Mouse (Mus musculus) kidney, postnatal 25 days (tissue): ENCODE data around the gene Mmaa.

Source experiments
- DNase-seq, 2 experiments: peaks; one replicate each; pipeline ENCODE4 v3.0.0; 2021; ENCODE audit warnings: mixed read lengths in 2 of 2

The Mmaa gene

DNA sequence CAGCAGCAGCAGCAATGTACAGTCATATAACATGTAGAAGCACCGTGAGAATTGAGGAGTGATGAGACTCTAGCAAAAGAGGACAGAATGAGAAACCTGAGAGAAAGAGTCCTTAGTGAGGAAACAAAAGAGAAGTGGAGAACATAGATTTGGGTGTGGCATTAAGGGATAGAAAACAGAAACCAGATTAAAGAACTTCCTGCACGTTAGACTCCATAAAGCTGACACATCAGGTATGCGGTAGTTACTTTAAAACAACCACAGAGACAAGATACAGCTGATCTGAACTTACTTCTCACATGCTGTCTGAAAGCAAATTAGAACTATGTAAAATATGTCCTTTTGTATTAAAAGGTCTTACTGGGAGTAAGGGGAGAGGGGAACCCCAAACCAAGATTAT is 8.3 kb downstream of the Mmaa start:
- no peak for DNase-seq

DNA sequence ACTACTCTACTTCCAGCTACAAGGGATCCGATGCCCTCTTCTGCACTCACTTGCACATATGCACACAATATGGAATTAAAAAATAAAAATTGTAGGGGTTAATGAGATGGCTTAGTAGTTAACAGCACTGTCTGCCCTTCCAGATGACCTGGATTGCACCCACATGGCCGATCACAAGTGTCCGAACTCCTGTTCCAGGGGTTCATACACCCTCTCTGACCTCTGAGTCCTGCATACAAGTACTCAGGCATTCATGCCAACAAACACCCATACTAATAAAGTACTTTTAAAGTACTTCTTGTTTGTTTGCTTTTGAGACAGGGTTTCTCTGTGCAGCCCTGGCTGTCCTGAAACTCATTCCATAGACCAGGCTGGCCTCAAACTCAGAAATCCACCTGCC is 10.1 kb downstream of the Mmaa start:
- no peak for DNase-seq

DNA sequence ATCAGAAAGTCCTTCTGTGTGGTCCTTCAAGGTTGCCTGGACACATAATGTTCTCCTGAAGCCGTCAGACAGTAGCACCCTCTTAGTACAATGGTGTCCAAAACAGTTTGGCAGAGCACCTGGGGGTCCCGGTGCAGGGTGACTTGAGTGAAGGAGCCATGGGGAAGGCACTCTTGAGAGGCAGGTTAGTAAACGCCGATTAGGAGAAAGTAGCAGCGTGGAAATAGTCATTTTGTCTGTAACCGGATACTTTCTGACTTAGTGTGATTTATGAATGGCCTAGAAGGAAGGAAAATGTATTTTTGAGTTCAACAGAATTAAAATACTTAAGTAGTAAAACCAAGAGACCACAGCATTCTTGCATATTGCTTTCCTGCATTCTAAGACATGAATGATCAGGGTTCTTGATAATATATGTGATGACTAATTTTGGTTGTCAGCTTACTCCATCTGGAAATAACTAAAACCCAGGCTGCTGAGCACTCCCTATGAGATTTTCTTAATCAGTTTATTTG is 13.3 kb downstream of the Mmaa start:
- no peak for DNase-seq

DNA sequence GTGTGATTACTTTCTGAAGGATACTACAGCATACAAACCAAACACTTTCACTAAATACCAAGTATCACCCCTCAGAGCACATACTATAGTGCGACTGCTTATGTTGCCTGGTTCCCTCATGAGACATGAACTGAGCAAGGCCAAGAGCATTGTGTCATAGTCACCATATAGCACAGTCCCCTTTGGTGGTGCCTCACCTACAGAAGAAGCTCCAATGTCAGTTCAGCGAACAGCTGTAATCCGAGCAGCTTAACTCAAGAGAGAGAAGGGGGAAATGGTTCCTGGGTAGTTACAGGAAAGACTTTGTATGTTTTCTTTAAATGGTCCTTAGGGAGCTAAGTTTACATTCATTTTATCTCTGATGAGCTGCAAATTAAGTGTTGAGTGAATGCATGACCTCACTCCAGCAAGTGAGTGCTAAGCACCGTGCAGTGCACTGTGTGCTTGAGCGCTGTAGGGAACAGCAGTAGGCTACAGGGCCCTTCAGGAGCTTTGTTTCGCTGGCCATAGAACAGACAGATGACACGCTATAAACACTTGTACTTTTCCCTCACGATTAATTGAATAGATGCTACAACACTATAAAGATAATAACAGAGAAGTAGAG is 17.4 kb downstream of the Mmaa start:
- no peak for DNase-seq

DNA sequence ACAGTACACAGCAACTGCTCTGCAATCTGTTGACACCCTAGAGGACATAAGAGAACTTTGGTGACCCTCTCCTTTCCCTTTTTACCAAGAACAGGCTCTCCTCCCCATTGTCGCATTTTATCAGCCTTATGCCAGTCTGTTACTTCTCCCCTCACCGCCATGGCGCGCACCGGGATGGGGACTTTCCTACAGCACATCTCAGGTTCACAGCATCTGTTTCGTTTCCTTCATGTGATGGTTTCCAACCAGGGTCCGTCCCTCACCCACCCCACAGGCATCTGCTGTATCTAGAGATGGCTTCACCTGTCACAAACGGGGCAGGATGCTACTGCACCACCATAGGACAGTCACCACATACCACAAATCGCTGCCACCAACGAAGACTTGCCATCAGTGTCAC is 19.8 kb downstream of the Mmaa start:
- DNase-seq = no peak

DNA sequence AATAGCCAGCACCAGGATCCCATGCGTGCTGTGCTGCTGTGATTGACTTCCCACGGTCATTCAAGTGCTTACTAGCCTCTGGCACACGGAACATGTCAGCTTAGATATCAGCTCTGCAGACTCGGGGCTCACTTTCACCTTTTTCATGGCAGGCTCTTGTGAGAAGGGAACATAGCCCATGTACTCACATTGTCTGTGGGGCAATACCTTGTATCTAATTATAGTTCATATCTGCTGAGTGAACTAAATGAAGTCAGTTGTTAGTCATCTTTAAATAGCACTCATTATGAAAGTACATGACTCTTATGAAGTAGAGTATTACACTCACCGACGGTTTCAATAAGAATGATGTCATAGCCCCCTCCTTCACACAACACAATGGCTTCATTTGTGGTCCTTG is 21.0 kb downstream of the Mmaa start:
- no peak for DNase-seq

DNA sequence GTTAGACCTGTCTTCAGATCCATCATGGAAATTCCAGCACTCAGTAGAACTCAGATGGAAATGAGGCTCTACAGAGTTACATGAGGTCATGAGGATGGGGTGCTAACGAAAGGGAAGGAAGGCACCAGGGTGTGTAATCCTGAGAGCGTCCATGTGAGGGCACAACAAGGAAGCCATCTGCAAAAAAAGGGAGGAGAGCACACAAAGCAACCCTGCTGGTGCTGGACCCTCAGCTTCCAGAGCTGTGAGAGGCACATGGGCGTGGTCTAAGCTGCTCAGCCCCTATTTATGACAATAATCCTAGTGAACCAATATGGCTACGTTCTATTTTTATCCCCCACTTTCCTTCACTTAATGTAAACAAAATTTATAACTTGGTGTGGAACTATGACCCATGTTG is 22.1 kb downstream of the Mmaa start:
- DNase-seq = no peak

DNA sequence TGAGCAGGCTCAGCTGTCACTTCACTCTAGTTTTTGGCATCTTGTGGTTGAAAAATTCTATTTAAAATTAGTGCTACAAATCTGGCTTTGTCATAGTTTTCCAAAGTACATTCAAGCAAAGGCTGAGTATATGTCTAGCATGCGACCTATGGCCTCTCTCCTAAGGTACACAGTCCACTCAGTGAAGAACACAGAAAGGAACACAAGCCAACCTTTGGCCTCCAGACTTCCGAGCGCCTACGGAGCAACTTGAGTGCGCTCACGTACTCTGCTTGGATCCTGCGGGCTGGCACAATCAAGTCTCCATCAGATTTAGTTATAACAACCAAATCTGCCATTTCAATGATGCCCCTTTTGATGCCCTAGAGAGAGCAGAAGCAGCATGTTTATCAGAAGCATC is 25.8 kb downstream of the Mmaa start:
- DNase-seq = peak in 1 of 2 experiments; percentile 4

DNA sequence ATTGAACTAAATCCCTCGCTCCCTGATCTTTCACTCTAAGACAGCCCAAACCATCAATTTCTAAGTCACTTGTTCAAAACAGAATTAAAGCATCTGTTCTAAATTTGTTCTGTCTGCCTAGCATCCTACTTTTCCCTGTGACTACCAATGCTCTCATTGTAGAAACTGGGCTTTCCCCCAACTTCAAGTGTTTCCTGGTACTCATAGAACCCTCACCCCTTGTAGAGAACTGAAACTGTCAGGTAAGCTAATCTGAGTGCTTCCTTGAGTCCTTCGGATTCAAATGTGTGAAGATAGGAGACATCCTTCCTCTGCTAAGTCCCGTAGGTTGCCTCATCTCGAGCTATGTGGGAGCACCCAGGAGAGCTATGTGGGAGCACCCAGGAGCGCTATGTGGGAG is 32.8 kb downstream of the Mmaa start:
- DNase-seq = no peak

DNA sequence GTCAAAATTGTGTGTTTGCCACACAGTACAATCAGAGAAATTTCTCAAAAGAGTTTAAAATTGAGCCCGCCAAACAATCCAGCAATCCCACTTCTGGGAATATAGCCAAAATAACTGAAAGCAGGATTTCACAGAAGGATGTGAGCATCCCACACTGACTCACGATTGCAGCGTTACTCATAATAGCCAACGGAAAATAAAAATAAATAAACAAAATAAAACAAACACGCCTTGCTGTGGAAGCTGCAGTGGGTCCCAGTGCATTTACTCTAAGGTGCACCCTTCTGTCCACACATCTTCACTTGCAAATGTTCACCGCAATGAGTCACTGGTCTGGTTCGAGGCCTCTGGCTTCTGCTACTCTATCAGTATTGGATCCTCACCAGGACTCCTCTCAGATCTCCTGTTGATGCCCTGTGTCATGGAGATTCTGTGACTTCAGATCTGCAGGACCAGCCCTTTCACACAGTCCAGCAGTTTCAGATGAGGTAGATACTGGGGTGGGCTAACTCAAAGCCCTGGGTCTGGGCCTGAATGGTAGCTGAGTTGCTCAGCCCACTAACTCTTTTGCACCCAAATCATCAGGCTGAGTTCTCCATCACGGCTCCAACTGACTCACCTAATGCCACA is 38.5 kb downstream of the Mmaa start:
- DNase-seq = no peak

DNA sequence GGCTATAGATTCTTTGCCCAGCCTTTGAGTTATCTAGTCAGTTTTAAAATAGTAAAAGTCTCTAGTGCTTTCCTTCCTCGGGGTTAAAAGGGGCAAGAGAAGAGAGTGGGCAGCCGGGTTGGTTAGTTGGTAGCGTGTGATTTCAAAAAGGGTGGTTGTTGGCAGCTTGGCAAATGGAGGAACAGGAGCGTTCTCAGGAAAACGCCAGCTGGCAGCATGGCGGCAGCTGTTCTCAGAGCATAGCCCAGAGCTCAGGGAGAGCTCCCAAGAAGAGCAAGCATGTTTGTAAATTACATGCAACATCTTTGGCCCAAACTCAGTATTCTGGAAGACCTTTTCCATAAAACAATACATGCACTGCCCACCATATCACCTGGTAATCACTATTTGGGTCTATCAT is 41.0 kb downstream of the Mmaa start:
- no peak for DNase-seq

DNA sequence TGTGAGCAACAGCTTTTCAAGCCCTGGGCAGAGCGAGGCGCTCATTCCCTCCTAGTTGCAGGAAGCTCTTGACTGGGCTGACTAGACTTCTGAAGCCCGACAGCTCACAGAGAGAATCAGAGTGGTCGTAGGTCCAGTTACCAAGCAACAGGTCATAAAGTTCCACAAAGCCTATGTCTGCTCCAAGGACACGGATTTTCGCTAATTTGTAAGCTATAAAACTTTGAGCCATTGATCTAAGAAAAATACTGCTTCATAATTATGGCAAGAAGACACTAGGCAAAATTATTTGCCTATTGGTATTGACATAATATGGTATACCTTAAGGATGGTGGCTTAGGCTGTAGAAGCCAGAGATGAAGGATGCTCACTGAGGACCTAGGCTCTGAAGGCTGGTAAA is 46.3 kb downstream of the Mmaa start, which contains the start of gene 1700011L22Rik:
Gene 1700011L22Rik (minus strand): TSS at position 101 of the 400 bp plus-strand sequence.
- DNase-seq = no peak

DNA sequence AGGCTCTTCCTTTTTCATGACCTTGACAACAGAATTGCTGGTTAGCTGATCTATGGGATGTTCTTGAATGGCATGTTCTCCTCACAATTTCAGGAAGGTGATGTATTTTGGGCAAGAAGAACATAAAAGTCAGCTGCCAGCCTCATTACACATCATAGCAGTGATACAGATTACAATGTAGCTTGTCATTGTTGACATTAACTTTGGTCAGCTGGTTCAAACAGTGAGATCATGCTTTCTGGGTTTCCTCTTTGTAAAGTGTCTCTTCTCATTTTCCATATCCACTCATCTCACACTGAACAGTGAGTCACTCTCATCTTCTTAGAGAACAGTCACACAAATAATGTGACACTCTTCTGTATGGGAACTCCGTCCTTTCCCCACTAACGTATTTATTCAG is 51.3 kb downstream of the Mmaa start:
- no peak for DNase-seq

DNA sequence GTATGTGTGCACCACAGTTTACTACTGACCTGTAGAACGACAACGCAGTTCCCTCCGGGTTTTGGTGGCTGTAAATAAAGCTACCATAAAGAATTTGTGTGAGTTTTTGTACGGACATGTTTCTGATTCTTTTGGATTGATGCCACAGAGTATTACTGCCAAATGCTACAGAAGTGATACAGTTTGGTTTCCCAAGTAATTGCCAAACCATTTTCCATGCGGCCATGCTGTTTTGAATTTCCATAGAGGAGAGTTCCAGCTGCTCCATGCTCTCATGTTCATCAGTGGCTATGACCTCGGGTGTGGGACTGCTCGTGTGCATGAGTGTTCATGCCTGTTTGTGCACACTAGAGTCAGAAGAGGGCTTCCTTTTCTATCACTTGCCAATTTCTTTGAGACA is 54.7 kb downstream of the Mmaa start:
- DNase-seq = no peak

DNA sequence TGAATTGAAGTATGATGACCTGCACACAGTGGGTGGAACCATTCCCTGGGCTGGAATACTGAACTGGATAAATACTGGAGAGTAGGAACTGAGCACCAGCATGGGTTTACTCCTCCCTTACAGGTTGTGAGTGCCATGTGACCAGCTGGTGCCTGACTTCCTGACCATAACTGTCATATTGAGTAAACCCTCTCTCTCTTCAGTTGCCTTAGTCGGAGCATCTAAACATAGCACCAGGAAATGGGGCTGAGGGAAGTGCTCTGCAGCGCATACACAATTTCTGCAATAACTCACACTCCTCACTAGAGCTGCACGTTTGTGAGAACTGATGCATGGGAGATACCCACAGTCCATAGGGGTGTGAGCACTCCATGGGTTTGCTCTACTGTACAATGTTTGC is 55.4 kb downstream of the Mmaa start:
- no peak for DNase-seq

DNA sequence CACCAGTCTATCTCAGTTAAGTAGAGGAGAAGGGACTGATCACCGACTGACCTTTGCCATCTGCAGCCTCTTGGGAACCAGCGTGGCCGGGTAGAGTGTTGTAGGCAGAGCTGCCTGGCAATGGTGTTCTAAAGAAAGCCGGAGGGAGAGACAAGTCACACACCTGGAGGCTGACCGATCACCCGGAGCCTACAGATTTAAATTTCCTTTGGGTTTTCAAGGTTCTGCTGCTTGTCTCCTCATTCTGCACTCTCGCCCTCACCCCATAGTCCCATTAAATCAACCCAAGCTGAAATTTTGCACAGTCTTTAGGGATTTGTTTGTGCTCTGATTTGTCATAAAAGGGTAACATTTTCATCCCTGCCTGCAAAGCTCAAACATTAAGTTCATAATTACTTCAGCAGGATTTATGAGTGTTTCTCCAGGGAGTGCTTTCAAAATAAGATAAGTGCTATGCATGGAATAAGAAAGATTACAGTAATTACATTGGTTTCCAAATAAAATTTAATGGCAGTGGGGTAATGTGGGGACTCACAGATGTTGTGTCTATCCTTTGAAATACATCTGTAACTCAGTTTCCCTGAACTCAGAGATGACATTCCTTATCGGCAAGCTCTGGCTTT is 65.4 kb downstream of the Mmaa start:
- no peak for DNase-seq

DNA sequence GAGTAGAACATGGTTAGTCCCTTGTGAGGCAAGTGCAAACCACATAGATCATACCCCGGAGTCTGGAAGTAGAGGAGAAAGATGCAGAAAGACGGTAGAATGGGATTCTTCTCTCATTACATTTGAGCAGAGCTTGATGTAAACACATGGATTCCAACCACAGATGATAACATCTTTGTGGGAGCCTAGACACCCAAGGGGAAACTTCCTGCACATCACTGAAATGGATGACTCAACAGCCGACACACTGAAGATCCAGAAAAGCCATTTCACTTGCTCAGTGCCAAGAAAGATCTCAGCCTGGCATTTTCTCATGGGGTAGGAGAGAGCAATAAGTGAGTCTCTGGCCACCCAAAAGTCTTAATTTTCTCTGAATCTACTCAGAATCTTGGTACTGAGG is 66.8 kb downstream of the Mmaa start:
- DNase-seq = no peak

DNA sequence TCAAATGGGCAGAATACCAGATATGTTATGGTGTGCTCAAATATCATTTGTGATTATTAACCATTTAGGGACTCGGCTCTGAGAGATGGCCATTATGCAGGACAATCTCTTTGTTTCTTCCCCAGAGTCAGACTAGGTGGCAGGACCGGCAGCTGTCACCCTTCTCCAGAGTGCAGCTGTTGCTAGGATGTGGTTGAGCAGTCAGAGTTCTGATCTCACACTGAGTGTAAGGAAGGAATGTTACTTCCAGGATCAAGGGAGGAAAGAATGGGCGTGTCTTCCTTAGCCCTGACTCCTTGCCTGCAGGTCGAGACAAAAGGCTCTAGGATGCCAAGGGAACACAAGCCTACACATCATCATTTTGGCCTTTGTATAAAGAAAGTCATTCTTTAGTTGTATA is 67.5 kb downstream of the Mmaa start:
- no peak for DNase-seq

DNA sequence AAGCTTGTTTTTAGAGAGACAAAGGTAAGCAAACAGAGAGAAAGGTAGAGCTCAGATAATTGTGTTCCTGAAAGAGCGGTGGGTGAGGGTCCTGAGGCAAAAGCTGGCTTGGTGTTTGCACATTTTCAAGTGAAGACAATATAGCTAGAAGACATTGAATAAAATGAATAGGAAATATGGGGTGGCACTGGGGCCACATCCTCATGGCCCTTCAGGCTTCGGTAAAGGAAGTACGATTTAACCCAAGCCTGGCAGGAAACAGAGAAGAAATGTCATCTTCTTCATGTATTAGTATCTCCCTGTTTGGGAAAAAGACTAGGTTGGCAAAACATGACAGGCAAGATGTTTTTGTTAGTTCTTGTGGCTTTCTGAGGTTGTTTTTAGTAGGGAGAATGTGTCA is 68.7 kb downstream of the Mmaa start:
- DNase-seq = no peak

DNA sequence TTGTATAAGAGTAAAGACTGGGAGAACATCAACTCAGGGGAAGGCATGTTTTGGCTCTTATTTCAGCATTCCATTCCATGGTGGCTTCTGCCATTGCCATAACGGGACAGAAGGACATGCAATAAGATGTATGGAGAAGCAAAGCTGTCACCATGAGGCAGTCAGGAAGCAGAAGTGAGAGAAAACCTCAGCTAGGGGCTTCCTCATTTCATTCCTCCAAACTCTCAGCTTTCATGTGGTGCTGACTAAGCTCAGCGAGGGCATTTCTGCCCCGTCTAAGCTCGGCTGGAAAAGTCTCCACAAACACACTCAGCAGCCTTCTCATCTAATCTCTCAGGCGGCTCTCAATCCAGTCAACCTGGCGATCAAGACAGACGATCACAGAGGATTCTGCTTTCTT is 69.2 kb downstream of the Mmaa start:
- no peak for DNase-seq

DNA sequence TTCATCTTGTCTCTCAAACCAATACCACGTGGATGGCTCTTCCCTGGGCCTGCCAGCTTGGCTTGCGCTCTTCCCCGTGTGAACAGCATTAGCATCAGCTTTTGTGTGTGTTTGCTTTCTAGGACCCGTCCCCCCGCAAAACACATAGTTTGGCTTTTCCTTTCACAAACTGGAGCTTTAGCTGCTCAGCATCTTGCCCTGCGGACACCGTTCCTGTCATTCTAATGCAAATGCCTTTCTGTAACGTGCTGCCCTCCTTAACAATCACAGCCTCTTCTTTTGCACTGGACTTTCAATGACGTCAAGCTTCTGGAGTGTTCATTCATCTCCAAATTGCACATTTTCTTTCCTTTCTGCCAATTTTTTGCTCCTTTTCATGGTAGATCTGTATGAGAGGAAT is 70.4 kb downstream of the Mmaa start:
- DNase-seq = no peak

DNA sequence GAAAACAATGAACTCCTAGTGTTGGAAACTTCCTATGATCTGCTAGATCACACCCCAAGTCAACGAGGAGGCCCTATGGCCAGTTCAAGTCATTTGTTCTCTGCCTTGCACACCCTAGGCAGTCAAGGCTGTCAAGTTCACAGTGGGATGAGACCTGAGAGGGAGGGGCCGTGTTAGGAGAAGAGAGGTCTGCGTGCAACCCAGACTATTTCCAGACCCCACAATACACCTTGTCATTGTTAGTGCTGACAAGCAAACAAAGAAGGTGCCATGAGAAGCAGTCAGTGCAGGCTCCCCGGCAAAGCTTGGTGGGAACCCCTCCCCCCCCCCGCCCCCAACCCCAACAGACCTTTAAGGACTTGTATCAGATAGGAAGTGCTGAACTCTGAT is 72.0 kb downstream of the Mmaa start:
- no peak for DNase-seq

DNA sequence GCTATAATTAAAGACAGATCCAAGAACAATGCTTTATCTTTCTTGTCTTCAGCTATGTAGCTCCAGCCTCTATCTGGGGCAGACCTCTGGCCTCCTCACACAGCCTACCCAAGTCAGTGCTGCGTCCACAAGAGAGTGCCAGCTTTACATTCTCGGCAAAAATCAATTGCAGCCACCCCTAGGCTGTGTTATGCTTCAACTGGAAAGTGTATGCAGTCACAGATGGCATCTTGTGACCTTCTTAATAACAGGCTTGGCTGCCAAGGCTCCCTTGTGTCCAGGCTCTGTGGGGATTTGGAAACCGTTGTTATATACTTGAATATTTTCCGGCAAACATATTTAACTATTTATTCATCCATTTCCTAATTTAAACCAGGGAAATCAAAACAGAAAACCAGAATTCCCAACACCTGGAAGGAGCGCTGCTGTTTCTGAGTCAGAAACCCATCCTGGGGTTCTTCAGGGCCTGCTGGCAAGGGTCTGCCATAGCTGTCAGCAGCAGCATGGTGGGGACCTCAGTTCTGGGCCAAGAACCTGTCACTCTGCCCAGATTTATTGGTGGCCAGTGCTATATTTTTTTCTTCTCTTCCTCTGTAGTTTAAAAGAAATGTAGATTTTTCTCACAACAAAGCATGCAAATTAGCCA is 72.5 kb downstream of the Mmaa start:
- DNase-seq = no peak
